Mouse (Mus musculus) right cerebral cortex, postnatal 10 days (tissue): ENCODE data around the gene Hey2.

Experiments used
- DNase-seq, 2 experiments: peaks; one replicate each; pipeline ENCODE4 v3.0.0; 2021; ENCODE audit warnings: low spot score in 2 of 2

Hey2 gene

DNA sequence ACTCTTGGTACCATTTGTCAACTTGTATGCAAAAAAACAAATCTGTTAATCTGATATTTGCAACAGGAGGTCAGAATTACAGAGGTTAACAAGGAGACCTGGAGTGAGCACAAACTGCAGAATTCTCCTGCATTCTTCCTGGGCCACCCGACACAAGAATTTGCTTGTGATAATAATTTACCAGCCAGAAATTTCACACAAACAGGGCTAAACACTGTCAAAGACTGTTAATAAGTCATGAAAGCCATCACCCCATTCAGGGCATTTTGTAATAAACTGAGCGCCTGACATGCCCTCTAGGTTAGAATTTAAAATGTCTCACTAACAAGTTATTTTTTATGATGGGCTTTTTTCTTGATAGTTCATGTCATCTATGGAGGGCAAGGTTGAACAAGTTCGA lies 51.6 kb downstream of the Hey2 start:
- DNase-seq = no peak

DNA sequence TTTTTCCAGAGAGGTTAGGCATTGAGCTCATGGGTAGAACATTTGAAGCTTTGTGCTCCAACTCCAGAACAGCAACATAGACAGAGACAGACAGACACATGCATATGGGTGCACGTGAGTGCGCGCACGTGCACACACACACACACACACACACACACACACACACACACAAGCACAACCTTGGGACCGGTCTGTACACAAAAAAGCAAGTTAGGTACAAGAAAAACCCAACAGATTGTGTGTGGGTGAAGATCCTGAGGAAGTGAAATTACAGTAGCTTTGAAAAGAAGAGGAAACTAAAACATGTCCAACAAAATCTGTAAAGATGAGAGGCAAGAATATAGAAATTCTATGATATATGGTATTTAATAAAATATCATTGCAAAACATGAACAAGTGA lies 53.1 kb downstream of the Hey2 start:
- no peak for DNase-seq

- DNase-seq = no peak
These were observed 54.3 kb downstream of the Hey2 start for GRCm38 (mm10) chr10:30788340-30788721.

DNA sequence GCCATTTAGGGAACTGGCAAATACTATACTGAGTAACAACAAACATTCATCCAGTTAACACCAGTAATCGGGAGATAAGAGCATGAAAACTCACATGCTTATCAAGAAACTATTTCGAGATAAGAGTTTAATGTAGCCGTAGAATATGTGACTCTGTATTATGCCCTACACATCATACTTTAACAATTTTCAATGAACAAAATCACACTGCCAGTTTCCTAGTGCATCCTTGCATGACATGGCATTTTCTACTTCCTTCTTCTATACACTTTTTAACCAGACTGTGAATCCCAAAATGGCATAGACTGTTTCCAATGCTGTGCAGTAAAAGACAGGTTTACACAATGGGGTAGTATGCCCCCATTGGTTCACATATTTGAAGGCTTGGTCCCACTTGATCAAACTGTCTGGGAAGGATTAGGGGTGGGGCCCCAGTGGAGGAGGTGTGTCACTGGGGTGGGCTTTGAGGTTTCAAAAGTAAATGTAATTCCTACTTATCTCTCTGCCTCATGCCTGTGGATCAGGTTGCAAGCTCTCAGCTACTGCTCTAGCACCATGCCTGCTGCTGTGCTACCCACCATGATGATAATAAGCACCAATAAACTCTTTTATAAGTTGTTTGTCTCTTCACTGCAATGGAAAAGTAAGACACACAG lies 54.8 kb downstream of the Hey2 start:
- DNase-seq = no peak

DNA sequence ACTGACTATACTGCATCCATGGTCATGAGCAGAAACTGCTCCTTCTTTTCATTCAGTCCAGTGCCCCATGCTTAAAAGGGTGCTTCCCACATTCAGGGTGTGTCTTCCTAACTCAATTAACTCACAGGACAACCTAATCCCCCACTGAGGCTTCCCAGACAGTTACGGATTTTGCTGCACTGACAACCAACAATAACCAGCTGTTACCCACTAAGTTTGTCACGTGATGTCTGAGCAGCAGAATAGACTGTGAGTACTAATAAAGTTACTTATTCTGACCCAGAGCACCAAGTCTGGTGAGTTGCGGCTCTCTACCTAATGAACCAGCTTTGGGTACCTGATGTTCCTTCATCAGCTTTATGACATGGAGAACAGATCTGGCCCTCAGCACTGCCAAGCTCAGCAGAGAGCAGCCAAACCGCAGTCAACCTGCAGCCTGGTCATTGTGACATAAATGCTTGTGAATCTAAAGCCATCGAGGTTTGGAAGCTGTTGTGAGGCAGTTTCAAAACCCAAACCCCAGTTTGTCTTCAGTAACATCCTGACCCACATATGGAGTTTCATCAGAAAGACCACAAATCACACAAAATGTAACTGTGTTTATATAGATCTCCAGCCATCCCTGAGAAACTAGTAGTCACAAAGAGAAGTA lies 56.4 kb downstream of the Hey2 start:
- no peak for DNase-seq
